Mouse (Mus musculus): ENCODE measurements around the gene Nr1h5. TPM values are rescaled to one million over a fixed set of nuclear protein-coding genes. Genes with fewer than 3 reads are reported as not detected.

Nr1h5 gene
- polyA plus RNA-seq, 1 experiment from 2014 or later: not detected

GRCm38 (mm10) chr3:102935451-102936354 is 28.2 kb downstream of the Nr1h5 start, which contains the start of gene Sycp1:
Gene Sycp1, minus strand, starts transcription at chr3:102936100.
- no peaks in the 10 kb centered on the region for H3K4me1 ChIP-seq (replicated peaks; ENCODE audit: control insufficient read depth, insufficient read depth, low read length)
- 91% methylated on average over 78 of the region's 78 CpGs for WGBS
- no peak for ATAC-seq
- no peak within 1 kb of the TSS for H3K4me3 ChIP-seq (ENCODE audit: low read depth, low read length)
- H3K27ac ChIP-seq (ENCODE audit: low read depth, low read length): no peak within 1 kb of the TSS
- H3K9ac ChIP-seq (ENCODE audit: low read depth, low read length): no peak within 1 kb of the TSS
- H3K4me2 ChIP-seq (replicated peaks; ENCODE audit: low read depth): no peak within 1 kb of the TSS
- no peak for TF ChIP-seq CTCF (IDR thresholded peaks at IDR 0.05; ENCODE audit: low read depth)
- no peaks in the 10 kb centered on the region for H3K27me3 ChIP-seq (replicated peaks; ENCODE audit: control insufficient read depth, insufficient read depth, low read length)
- no peaks in the 10 kb centered on the region; the same call in 1 of the 2 replicates for H3K9me3 ChIP-seq (ENCODE audit: control insufficient read depth)
- H3K36me3 ChIP-seq (ENCODE audit: control insufficient read depth, insufficient read depth): no peaks in the 10 kb centered on the region

GRCm38 (mm10) chr3:102899136-102899535 is 64.8 kb downstream of the Nr1h5 start:
- H3K9ac ChIP-seq (ENCODE audit: low read depth, low read length): no peak overlapping the region
- H3K27ac ChIP-seq (ENCODE audit: low read depth, low read length): no peak overlapping the region
- no peak for TF ChIP-seq CTCF (IDR thresholded peaks at IDR 0.05; ENCODE audit: low read depth)
- no peaks in the 10 kb centered on the region for H3K36me3 ChIP-seq (ENCODE audit: control insufficient read depth, insufficient read depth)
- no peaks in the 10 kb centered on the region for H3K27me3 ChIP-seq (replicated peaks; ENCODE audit: control insufficient read depth, insufficient read depth, low read length)
- H3K4me1 ChIP-seq (replicated peaks; ENCODE audit: control insufficient read depth, insufficient read depth, low read length): no peaks in the 10 kb centered on the region
- no peak for ATAC-seq
- no peak overlapping the region for H3K4me3 ChIP-seq (ENCODE audit: low read depth, low read length)
- WGBS: 94% methylated on average over 1 of the region's 1 CpGs
- no peak overlapping the region for H3K4me2 ChIP-seq (replicated peaks; ENCODE audit: low read depth)
- no peaks in the 10 kb centered on the region for H3K9me3 ChIP-seq (ENCODE audit: control insufficient read depth)

Other genes starting within 250 kb of the Nr1h5 start
- 12.0 and 12.6 TPM in 2 replicates for gene Tspan2, start 229.6 kb downstream of the Nr1h5 start, polyA plus RNA-seq (2015; fragmentation: Nextera tagmentation; extraction: Ambion mirVana)
- 0.08 and 0.16 TPM in 2 replicates for gene Tshb, start 181.4 kb downstream of the Nr1h5 start, polyA plus RNA-seq (2015; fragmentation: Nextera tagmentation; extraction: Ambion mirVana)
- gene Sycp1, start 28.0 kb downstream of the Nr1h5 start, polyA plus RNA-seq (2015; fragmentation: Nextera tagmentation; extraction: Ambion mirVana): not detected in 2 replicates
- gene Sike1, start 31.6 kb upstream of the Nr1h5 start, polyA plus RNA-seq (2015; fragmentation: Nextera tagmentation; extraction: Ambion mirVana): 36.6 and 37.4 TPM in 2 replicates
- gene Csde1, start 56.3 kb upstream of the Nr1h5 start, polyA plus RNA-seq (2015; fragmentation: Nextera tagmentation; extraction: Ambion mirVana): 113 and 126 TPM in 2 replicates
- gene Nras, start 94.2 kb upstream of the Nr1h5 start, polyA plus RNA-seq (2015; fragmentation: Nextera tagmentation; extraction: Ambion mirVana): 40.1 and 42.9 TPM in 2 replicates
- gene Ampd1, start 109.9 kb upstream of the Nr1h5 start, polyA plus RNA-seq (2015; fragmentation: Nextera tagmentation; extraction: Ambion mirVana): not detected in 2 replicates
- gene Dennd2c, start 138.5 kb upstream of the Nr1h5 start, polyA plus RNA-seq (2015; fragmentation: Nextera tagmentation; extraction: Ambion mirVana): 0.95 and 0.96 TPM in 2 replicates
- 88.7 and 93.5 TPM in 2 replicates for gene Bcas2, start 207.5 kb upstream of the Nr1h5 start, polyA plus RNA-seq (2015; fragmentation: Nextera tagmentation; extraction: Ambion mirVana)